Mouse (Mus musculus) midbrain, embryonic 14.5 days (tissue): ENCODE measurements around the gene Tmem198. TPM values are rescaled to one million over a fixed set of nuclear protein-coding genes. Genes with fewer than 3 reads are reported as not detected.
A peak's percentile ranks its signal among the peaks of the same experiment; 100 is the strongest.

Experiments
- ATAC-seq: fragments of 200-750 bp; cut with Nextera tagmentation; 2 replicates; pipeline ENCODE4 v1.8.0; 2017; ENCODE audit warnings: moderate number of reproducible peaks, moderate library complexity; ENCODE audit not compliant: low FRiP score, low TSS enrichment
- DNase-seq: peaks from one replicate; pipeline ENCODE4 v3.0.0-alpha.2; 2015
- H3K27ac ChIP-seq: fragments of 300-500 bp; sonication (generic); replicated peaks from 2 replicates; pipeline ENCODE4 v1.5.1; 2014; ENCODE audit warnings: mild to moderate bottlenecking, low read depth, low read length, moderate library complexity
- H3K27me3 ChIP-seq: fragments of 300-500 bp; sonication (generic); 2 replicates; pipeline ENCODE4 v1.6.1; 2014; ENCODE audit warnings: low read length, control low read depth, mixed read lengths; ENCODE audit not compliant: control insufficient read depth, insufficient read depth
- H3K36me3 ChIP-seq: fragments of 300-500 bp; sonication (generic); 2 replicates; pipeline ENCODE4 v1.6.1; 2014; ENCODE audit warnings: low read length, control low read depth; ENCODE audit not compliant: control insufficient read depth, insufficient read depth
- H3K4me1 ChIP-seq: fragments of 300-500 bp; sonication (generic); 2 replicates; pipeline ENCODE4 v1.6.1; 2014; ENCODE audit warnings: mild to moderate bottlenecking, antibody characterized with exemption, low read length, control low read depth; ENCODE audit not compliant: control insufficient read depth, insufficient read depth
- H3K4me2 ChIP-seq: fragments of 300-500 bp; sonication (generic); 2 replicates; pipeline ENCODE4 v1.6.1; 2014; ENCODE audit warnings: mild to moderate bottlenecking, low read length, moderate library complexity
- H3K4me3 ChIP-seq: fragments of 300-500 bp; sonication (generic); replicated peaks from 2 replicates; pipeline ENCODE4 v1.5.1; 2014; ENCODE audit warnings: low read depth, low read length
- H3K9ac ChIP-seq: fragments of 300-500 bp; sonication (generic); replicated peaks from 2 replicates; pipeline ENCODE4 v1.6.1; 2014; ENCODE audit warnings: mild to moderate bottlenecking, low read length, moderate library complexity
- H3K9me3 ChIP-seq: fragments of 300-500 bp; sonication (generic); 2 replicates; pipeline ENCODE4 v1.6.1; 2016; ENCODE audit warnings: low read length, control low read depth, mixed read lengths; ENCODE audit not compliant: control insufficient read depth
- WGBS: fragments of 180-500 bp; shearing (Covaris S2); extraction: QIAGEN DNeasy Blood & Tissue Kit; methylation state at CpG from one replicate; pipeline ENCODE4 v1.1.7; 2014; 5-methylcytosine and 5-hydroxymethylcytosine counted together
- polyA plus RNA-seq: library from polyadenylated mRNA; unstranded; fragments of >200 nt; fragmentation: Nextera tagmentation; extraction: Ambion mirVana; gene quantifications from 2 replicates; pipeline ENCODE4 v1.2.1, GENCODE M21; 2014

The Tmem198 gene
- polyA plus RNA-seq, 1 experiment from 2014 or later, result 42.9 TPM

- Histone ChIP-seq H3K9ac (peak overlapping the region; percentile 36), H3K36me3 (no peaks in the 10 kb centered on the region), H3K9me3 (no peaks in the 10 kb centered on the region), H3K4me1 (peaks cover 37% of the 10 kb centered on the region), H3K4me2 (peak overlapping the region; percentile 70), H3K4me3 (peak overlapping the region; percentile 29), H3K27ac (peak overlapping the region; percentile 84), H3K27me3 (no peaks in the 10 kb centered on the region; the same call in 1 of the 2 replicates)
- peak; percentile 74 for DNase-seq
- peak; percentile 46; the same call in 1 of the 2 replicates for ATAC-seq
- WGBS, result 2% methylated on average over 42 of the region's 42 CpGs
These were observed 21.1 kb upstream of the Tmem198 start for GRCm38 (mm10) chr1:75458025-75458788.

- H3K9me3 ChIP-seq, result no peaks in the 10 kb centered on the region
- peak overlapping the region; percentile 70 for H3K4me2 ChIP-seq
- no peak for ATAC-seq
- peak; percentile 55 for DNase-seq
- WGBS, result 15% methylated on average over 23 of the region's 23 CpGs
- peaks cover 38% of the 10 kb centered on the region for H3K4me1 ChIP-seq
- H3K27me3 ChIP-seq, result no peaks in the 10 kb centered on the region; the same call in 1 of the 2 replicates
- no peaks in the 10 kb centered on the region for H3K36me3 ChIP-seq
- peak overlapping the region; percentile 29 for H3K4me3 ChIP-seq
- peak overlapping the region; percentile 84 for H3K27ac ChIP-seq
- H3K9ac ChIP-seq, result peak overlapping the region; percentile 36
These were observed 20.3 kb upstream of the Tmem198 start for GRCm38 (mm10) chr1:75458789-75459684.

- no peaks in the 10 kb centered on the region; the same call in 1 of the 2 replicates for H3K27me3 ChIP-seq
- H3K9ac ChIP-seq, result no peak overlapping the region
- H3K4me2 ChIP-seq, result no peak overlapping the region
- 69% methylated on average over 7 of the region's 7 CpGs for WGBS
- ATAC-seq, result no peak
- H3K4me3 ChIP-seq, result no peak overlapping the region
- H3K27ac ChIP-seq, result no peak overlapping the region
- H3K9me3 ChIP-seq, result no peaks in the 10 kb centered on the region
- no peaks in the 10 kb centered on the region for H3K36me3 ChIP-seq
- DNase-seq, result no peak
- peaks cover 47% of the 10 kb centered on the region for H3K4me1 ChIP-seq
These were observed 19.0 kb upstream of the Tmem198 start for GRCm38 (mm10) chr1:75460297-75460696.

GRCm38 (mm10) chr1:75462636-75463035 is 16.7 kb upstream of the Tmem198 start:
- Histone ChIP-seq H3K9me3 (no peaks in the 10 kb centered on the region), H3K9ac (no peak overlapping the region), H3K27me3 (no peaks in the 10 kb centered on the region; the same call in 1 of the 2 replicates), H3K4me3 (no peak overlapping the region), H3K4me1 (peaks cover 29% of the 10 kb centered on the region), H3K27ac (0 out of 2 replicates have a peak overlapping the region, but pooled peaks have one; percentile 79), H3K36me3 (no peaks in the 10 kb centered on the region), H3K4me2 (no peak overlapping the region)
- ATAC-seq (no peak), DNase-seq (no peak)
- WGBS, result 0% methylated on average over 1 of the region's 1 CpGs

GRCm38 (mm10) chr1:75463652-75464204 is 15.6 kb upstream of the Tmem198 start:
- Histone ChIP-seq H3K9me3 (no peaks in the 10 kb centered on the region), H3K4me3 (no peak overlapping the region), H3K36me3 (no peaks in the 10 kb centered on the region), H3K27me3 (no peaks in the 10 kb centered on the region; the same call in 1 of the 2 replicates), H3K9ac (no peak overlapping the region; the same call in 1 of the 2 replicates), H3K4me2 (peak overlapping the region; percentile 6; the same call in 1 of the 2 replicates), H3K27ac (peak overlapping the region; percentile 79), H3K4me1 (peaks cover 25% of the 10 kb centered on the region)
- peak; percentile 72 for DNase-seq
- ATAC-seq, result peak; percentile 76
- 42% methylated on average over 5 of the region's 5 CpGs for WGBS

GRCm38 (mm10) chr1:75467215-75467927 is 12.0 kb upstream of the Tmem198 start:
- peak overlapping the region; percentile 21; the same call in 1 of the 2 replicates for H3K4me2 ChIP-seq
- peaks cover 8% of the 10 kb centered on the region for H3K36me3 ChIP-seq
- WGBS, result 6% methylated on average over 14 of the region's 14 CpGs
- H3K27ac ChIP-seq, result peak overlapping the region; percentile 26; the same call in 1 of the 2 replicates
- no peaks in the 10 kb centered on the region for H3K27me3 ChIP-seq
- peak; percentile 94 for DNase-seq
- peaks cover 25% of the 10 kb centered on the region for H3K4me1 ChIP-seq
- H3K9me3 ChIP-seq, result no peaks in the 10 kb centered on the region
- no peak overlapping the region for H3K4me3 ChIP-seq
- ATAC-seq, result peak; percentile 50
- 0 out of 2 replicates have a peak overlapping the region, but pooled peaks have one; percentile 14 for H3K9ac ChIP-seq

- no peaks in the 10 kb centered on the region for H3K9me3 ChIP-seq
- H3K36me3 ChIP-seq, result peaks cover 28% of the 10 kb centered on the region
- no peaks in the 10 kb centered on the region for H3K27me3 ChIP-seq
- no peak overlapping the region for H3K27ac ChIP-seq
- WGBS, result 80% methylated on average over 17 of the region's 17 CpGs
- H3K4me2 ChIP-seq, result no peak overlapping the region
- no peak for DNase-seq
- no peak overlapping the region for H3K9ac ChIP-seq
- H3K4me3 ChIP-seq, result no peak overlapping the region
- H3K4me1 ChIP-seq, result peaks cover 14% of the 10 kb centered on the region
- no peak for ATAC-seq
These were observed 10.0 kb upstream of the Tmem198 start for GRCm38 (mm10) chr1:75469287-75469825.
